ENCODE assay signal across 35 mouse cellular contexts in genomic region chr7:81174654-81175053, GRCm38 (mm10).
"Had no signal": no experiment of that assay in that cellular context is flagged by ENCODE, and none has a peak within 500 bp of the region (broad histone marks: within the 10 kb centered on the region; RNA-seq: fewer than 3 reads in every experiment).

No protein-coding gene starts in this region.

- H3K4me2 ChIP-seq: heart, embryonic 11.5 days; heart, embryonic 12.5 days; heart, embryonic 13.5 days; heart, embryonic 15.5 days; hindbrain, embryonic 12.5 days; hindbrain, embryonic 13.5 days; hindbrain, embryonic 14.5 days; hindbrain, embryonic 15.5 days; intestine, embryonic 15.5 days; kidney, embryonic 15.5 days had no signal

- H3K9me3 ChIP-seq: heart, embryonic 10.5 days; hindbrain, embryonic 15.5 days; intestine, embryonic 15.5 days had no signal

- H3K36me3 ChIP-seq: heart, embryonic 10.5 days; heart, embryonic 12.5 days; heart, embryonic 13.5 days; heart, embryonic 15.5 days; hindbrain, embryonic 10.5 days; hindbrain, embryonic 12.5 days; hindbrain, embryonic 13.5 days; hindbrain, embryonic 15.5 days; intestine, embryonic 15.5 days; kidney, embryonic 15.5 days had no signal

- H3K4me1 ChIP-seq: heart, embryonic 13.5 days; heart, embryonic 15.5 days; hindbrain, embryonic 12.5 days; hindbrain, embryonic 13.5 days; hindbrain, embryonic 15.5 days; intestine, embryonic 15.5 days; kidney, embryonic 15.5 days had no signal

- H3K9ac ChIP-seq: heart, embryonic 12.5 days; heart, embryonic 13.5 days; heart, embryonic 15.5 days; hindbrain, embryonic 12.5 days; hindbrain, embryonic 13.5 days; hindbrain, embryonic 14.5 days; hindbrain, embryonic 15.5 days; intestine, embryonic 15.5 days; kidney, embryonic 15.5 days had no signal

- ATAC-seq: hindbrain, embryonic 16.5 days; hindbrain, postnatal 0 days; inflammation-experienced regulatory T-cells, adult 6 months; intestine, embryonic 15.5 days; intestine, embryonic 16.5 days; intestine, postnatal 0 days had no signal

- DNase-seq: heart, postnatal 10 days; heart, postnatal 14 days; heart, postnatal 36 days; heart, postnatal 4 days; kidney, adult 11 months; kidney, adult 18-20 months; kidney, adult 2 months; kidney, adult 8-10 months; kidney, adult 9 months; kidney, postnatal 10 days; kidney, postnatal 14 days; kidney, postnatal 25 days; kidney, postnatal 36 days; kidney, postnatal 4 days; layer of hippocampus, adult 9-11 months; layer of hippocampus, postnatal 36 days had no signal

- H3K27ac ChIP-seq: heart, embryonic 10.5 days; heart, embryonic 13.5 days; heart, embryonic 15.5 days; hindbrain, embryonic 10.5 days; hindbrain, embryonic 12.5 days; hindbrain, embryonic 13.5 days; hindbrain, embryonic 14.5 days; hindbrain, embryonic 15.5 days; hindbrain, postnatal 0 days; intestine, embryonic 15.5 days; kidney, embryonic 15.5 days; kidney, postnatal 0 days; layer of hippocampus, adult 2 months had no signal

- H3K4me3 ChIP-seq: heart, embryonic 10.5 days; heart, embryonic 12.5 days; heart, embryonic 13.5 days; heart, embryonic 15.5 days; hindbrain, embryonic 10.5 days; hindbrain, embryonic 12.5 days; hindbrain, embryonic 13.5 days; hindbrain, embryonic 15.5 days; intestine, embryonic 15.5 days; kidney, embryonic 15.5 days; layer of hippocampus, adult 2 months had no signal

- H3K27me3 ChIP-seq: heart, embryonic 13.5 days; heart, embryonic 15.5 days; hindbrain, embryonic 12.5 days; hindbrain, embryonic 13.5 days; hindbrain, embryonic 15.5 days; intestine, embryonic 15.5 days; kidney, embryonic 15.5 days had no signal
